Mouse (Mus musculus) midbrain, embryonic 14.5 days (tissue): Measurements from ENCODE around the gene Hoxc9. TPM values are rescaled to one million over a fixed set of nuclear protein-coding genes. Genes with fewer than 3 reads are reported as not detected.

Source experiments
- ATAC-seq: fragments of 200-750 bp; cut with Nextera tagmentation; 2 replicates; pipeline ENCODE4 v1.8.0; 2017; ENCODE audit warnings: moderate number of reproducible peaks, moderate library complexity; ENCODE audit not compliant: low FRiP score, low TSS enrichment
- DNase-seq: peaks from one replicate; pipeline ENCODE4 v3.0.0-alpha.2; 2015
- H3K27ac ChIP-seq: fragments of 300-500 bp; sonication (generic); replicated peaks from 2 replicates; pipeline ENCODE4 v1.5.1; 2014; ENCODE audit warnings: mild to moderate bottlenecking, low read depth, low read length, moderate library complexity
- H3K27me3 ChIP-seq: fragments of 300-500 bp; sonication (generic); 2 replicates; pipeline ENCODE4 v1.6.1; 2014; ENCODE audit warnings: low read length, control low read depth, mixed read lengths; ENCODE audit not compliant: control insufficient read depth, insufficient read depth
- H3K36me3 ChIP-seq: fragments of 300-500 bp; sonication (generic); 2 replicates; pipeline ENCODE4 v1.6.1; 2014; ENCODE audit warnings: low read length, control low read depth; ENCODE audit not compliant: control insufficient read depth, insufficient read depth
- H3K4me1 ChIP-seq: fragments of 300-500 bp; sonication (generic); 2 replicates; pipeline ENCODE4 v1.6.1; 2014; ENCODE audit warnings: mild to moderate bottlenecking, antibody characterized with exemption, low read length, control low read depth; ENCODE audit not compliant: control insufficient read depth, insufficient read depth
- H3K4me2 ChIP-seq: fragments of 300-500 bp; sonication (generic); 2 replicates; pipeline ENCODE4 v1.6.1; 2014; ENCODE audit warnings: mild to moderate bottlenecking, low read length, moderate library complexity
- H3K4me3 ChIP-seq: fragments of 300-500 bp; sonication (generic); replicated peaks from 2 replicates; pipeline ENCODE4 v1.5.1; 2014; ENCODE audit warnings: low read depth, low read length
- H3K9ac ChIP-seq: fragments of 300-500 bp; sonication (generic); replicated peaks from 2 replicates; pipeline ENCODE4 v1.6.1; 2014; ENCODE audit warnings: mild to moderate bottlenecking, low read length, moderate library complexity
- H3K9me3 ChIP-seq: fragments of 300-500 bp; sonication (generic); 2 replicates; pipeline ENCODE4 v1.6.1; 2016; ENCODE audit warnings: low read length, control low read depth, mixed read lengths; ENCODE audit not compliant: control insufficient read depth
- WGBS: fragments of 180-500 bp; shearing (Covaris S2); extraction: QIAGEN DNeasy Blood & Tissue Kit; methylation state at CpG from one replicate; pipeline ENCODE4 v1.1.7; 2014; 5-methylcytosine and 5-hydroxymethylcytosine counted together
- microRNA counts: library from miRNA; unstranded; fragments of <30 nt; microRNA quantifications from one replicate; lab custom pipeline; 2016
- microRNA-seq: library from miRNA; unstranded; fragments of <30 nt; microRNA quantifications from one replicate; pipeline ENCODE4, GENCODE M21; 2016
- polyA plus RNA-seq: library from polyadenylated mRNA; unstranded; fragments of >200 nt; fragmentation: Nextera tagmentation; extraction: Ambion mirVana; gene quantifications from 2 replicates; pipeline ENCODE4 v1.2.1, GENCODE M21; 2014

The Hoxc9 gene
- polyA plus RNA-seq, 1 experiment from 2014 or later: not detected

- ATAC-seq: no peak
- no peak overlapping the region for H3K4me2 ChIP-seq
- no peaks in the 10 kb centered on the region for H3K9me3 ChIP-seq
- 1% methylated on average over 8 of the region's 8 CpGs for WGBS
- H3K36me3 ChIP-seq: no peaks in the 10 kb centered on the region
- no peak overlapping the region for H3K4me3 ChIP-seq
- H3K9ac ChIP-seq: no peak overlapping the region
- no peak overlapping the region for H3K27ac ChIP-seq
- no peak for DNase-seq
- H3K27me3 ChIP-seq: peaks cover 97% of the 10 kb centered on the region
- no peaks in the 10 kb centered on the region for H3K4me1 ChIP-seq
Observed at GRCm38 (mm10) chr15:103030142-103030541, 53.9 kb downstream of the Hoxc9 start.

GRCm38 (mm10) chr15:103032167-103032566 is 55.9 kb downstream of the Hoxc9 start:
- Histone ChIP-seq H3K4me2 (no peak overlapping the region), H3K27me3 (peaks cover 97% of the 10 kb centered on the region), H3K4me1 (no peaks in the 10 kb centered on the region), H3K27ac (no peak overlapping the region), H3K9ac (no peak overlapping the region), H3K9me3 (no peaks in the 10 kb centered on the region), H3K4me3 (no peak overlapping the region), H3K36me3 (no peaks in the 10 kb centered on the region)
- 0% methylated on average over 2 of the region's 3 CpGs for WGBS
- ATAC-seq (no peak), DNase-seq (no peak)

- no peak overlapping the region for H3K27ac ChIP-seq
- no peak overlapping the region for H3K4me3 ChIP-seq
- ATAC-seq (no peak), DNase-seq (no peak)
- WGBS: 2% methylated on average over 26 of the region's 26 CpGs
- H3K36me3 ChIP-seq: no peaks in the 10 kb centered on the region
- no peaks in the 10 kb centered on the region for H3K9me3 ChIP-seq
- peaks cover 97% of the 10 kb centered on the region for H3K27me3 ChIP-seq
- H3K4me1 ChIP-seq: no peaks in the 10 kb centered on the region
- H3K9ac ChIP-seq: no peak overlapping the region
- H3K4me2 ChIP-seq: no peak overlapping the region
Observed at GRCm38 (mm10) chr15:103032646-103033575, 56.7 kb downstream of the Hoxc9 start.

GRCm38 (mm10) chr15:103034043-103034806 is 58.0 kb downstream of the Hoxc9 start:
- Histone ChIP-seq H3K27me3 (peaks cover 97% of the 10 kb centered on the region), H3K4me1 (no peaks in the 10 kb centered on the region), H3K9ac (no peak overlapping the region), H3K36me3 (no peaks in the 10 kb centered on the region), H3K9me3 (no peaks in the 10 kb centered on the region), H3K4me2 (peak overlapping the region; percentile 19; the same call in 1 of the 2 replicates), H3K4me3 (peak overlapping the region; percentile 5; the same call in 1 of the 2 replicates), H3K27ac (no peak overlapping the region)
- WGBS: under 1% methylated on average over 24 of the region's 24 CpGs
- ATAC-seq (no peak), DNase-seq (no peak)

MicroRNA genes within 50 kb of the gene (microRNA counts, 519-probe panel; counts per million panel counts)
- not detected for microRNA mmu-miR-615-3p (lab: Ali Mortazavi, UCI)
- microRNA mmu-miR-615-5p (lab: Ali Mortazavi, UCI): not detected

Small RNA genes within 50 kb of the gene (microRNA-seq; reads per million reads assigned to microRNA genes)
- gene Mir196a-2 (0.73 reads per million), gene Mir615 (33.4 reads per million, percentile 44 among the genes with 10 or more reads in this experiment)

Other genes starting within 250 kb of the Hoxc9 start
- gene Hoxc13, start 55.3 kb upstream of the Hoxc9 start, polyA plus RNA-seq: not detected in 2 replicates
- not detected in 2 replicates for gene Hoxc12, start 39.7 kb upstream of the Hoxc9 start, polyA plus RNA-seq
- not detected in 2 replicates for gene Hoxc11, start 22.0 kb upstream of the Hoxc9 start, polyA plus RNA-seq
- gene Hoxc10, start 9.6 kb upstream of the Hoxc9 start, polyA plus RNA-seq: not detected in 2 replicates
- gene Hoxc5, start 9.0 kb upstream of the Hoxc9 start, polyA plus RNA-seq: 0.12 TPM in 1 of 2 replicates, not detected in the other
- gene Hoxc8, start 14.2 kb downstream of the Hoxc9 start, polyA plus RNA-seq: not detected in 2 replicates
- not detected in 2 replicates for gene Hoxc6, start 21.8 kb downstream of the Hoxc9 start, polyA plus RNA-seq
- not detected in 2 replicates for gene Hoxc4, start 42.5 kb downstream of the Hoxc9 start, polyA plus RNA-seq
- gene Smug1, start 190.7 kb downstream of the Hoxc9 start, polyA plus RNA-seq: 22.7 and 25.0 TPM in 2 replicates